Mouse (Mus musculus): ENCODE measurements at regions not wholly inside any gene's neighbourhood (a gene's known extent, or its start where the extent isn't known, plus 50 kb on each side); places are given as distances from the start of the nearest gene placed in this dataset.
"Not testable (repeated sequence)": the region's sequence is repeated elsewhere in the genome, so short reads cannot be mapped to it uniquely, and the experiment has no call there.

DNA sequence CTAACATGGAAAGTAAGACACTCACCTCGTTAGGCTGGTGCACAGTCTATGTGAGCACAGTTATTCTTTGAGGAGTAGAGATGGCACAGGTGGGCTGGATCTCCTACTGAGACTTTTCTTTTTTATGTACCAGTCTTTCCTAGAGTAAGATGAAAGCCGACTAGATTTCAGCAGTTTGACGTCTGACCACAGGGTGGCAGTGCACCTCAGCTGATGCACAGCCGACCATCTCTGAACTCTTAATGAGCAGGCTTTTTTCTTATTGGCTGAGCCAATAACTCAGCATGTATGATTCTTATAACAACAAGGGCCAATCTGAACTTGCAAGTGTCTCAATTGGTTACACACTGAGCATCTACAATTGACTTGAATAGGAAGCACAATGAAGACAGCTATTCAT, 126.6 kb upstream of the Olfr1507 start:
- peak; percentile 7 for DNase-seq (ENCODE audit: low read depth, low spot score)

DNA sequence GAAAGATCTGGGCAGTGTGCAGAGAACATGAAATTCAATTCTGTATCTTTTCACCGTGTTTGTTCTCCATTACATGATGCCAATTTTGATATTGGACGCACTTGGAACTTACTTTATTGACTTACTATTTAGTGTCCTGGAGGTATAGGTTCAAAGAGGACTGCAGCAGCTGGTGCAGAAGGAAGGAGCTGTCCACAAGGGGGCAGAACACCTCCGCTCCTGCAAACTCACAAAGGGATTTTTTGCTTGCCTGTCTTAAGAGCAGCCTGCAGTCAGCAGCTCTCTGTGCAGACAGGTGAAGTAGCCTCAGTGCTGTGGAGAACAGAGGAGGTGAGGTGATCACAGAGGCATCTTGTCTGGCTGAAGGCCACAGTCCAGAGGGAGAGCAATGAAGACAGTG, 84.8 kb upstream of the Olfr1507 start:
- no peak for DNase-seq (ENCODE audit: low read depth, low spot score)

DNA sequence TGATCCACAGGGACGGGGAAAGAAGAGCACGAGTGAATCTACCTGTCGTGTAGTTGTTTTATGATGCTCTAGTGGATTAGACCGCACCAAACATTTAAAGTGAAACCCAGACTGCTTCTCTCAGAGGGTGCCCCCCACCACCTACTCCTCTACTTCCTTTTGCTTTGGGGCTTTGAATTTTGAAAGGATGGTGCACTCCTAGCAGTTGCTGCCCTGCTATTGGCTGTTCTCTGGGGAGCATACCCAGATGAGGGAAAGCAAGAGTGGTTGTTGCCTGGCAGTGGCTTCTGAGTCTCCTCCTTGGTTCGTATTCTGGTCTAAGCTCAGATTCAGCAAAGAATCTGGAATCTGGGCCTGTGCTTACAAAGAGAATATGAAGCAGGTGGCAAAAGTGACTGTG, 71.4 kb upstream of the Olfr1507 start:
- no peak for DNase-seq (ENCODE audit: low read depth, low spot score)

DNA sequence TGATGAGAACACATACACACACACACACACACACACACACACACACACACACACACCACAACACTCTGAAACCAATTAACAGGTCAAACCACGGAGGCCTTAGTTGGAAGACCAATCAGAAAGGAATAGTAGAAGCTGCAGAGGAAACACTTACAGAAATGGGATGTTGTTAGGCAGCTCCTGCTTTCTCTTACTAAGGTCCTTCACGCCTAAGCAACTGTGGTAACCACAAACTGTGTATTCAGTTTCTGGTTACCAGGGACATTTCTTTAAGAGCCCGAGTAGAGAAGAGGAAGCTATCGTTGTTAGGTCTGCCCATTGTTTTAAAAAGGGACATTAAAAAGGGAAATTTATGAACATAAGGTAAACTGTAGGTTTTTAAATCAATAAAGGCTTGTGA, 70.1 kb upstream of the Olfr1507 start:
- no peak for DNase-seq (ENCODE audit: low read depth, low spot score)

DNA sequence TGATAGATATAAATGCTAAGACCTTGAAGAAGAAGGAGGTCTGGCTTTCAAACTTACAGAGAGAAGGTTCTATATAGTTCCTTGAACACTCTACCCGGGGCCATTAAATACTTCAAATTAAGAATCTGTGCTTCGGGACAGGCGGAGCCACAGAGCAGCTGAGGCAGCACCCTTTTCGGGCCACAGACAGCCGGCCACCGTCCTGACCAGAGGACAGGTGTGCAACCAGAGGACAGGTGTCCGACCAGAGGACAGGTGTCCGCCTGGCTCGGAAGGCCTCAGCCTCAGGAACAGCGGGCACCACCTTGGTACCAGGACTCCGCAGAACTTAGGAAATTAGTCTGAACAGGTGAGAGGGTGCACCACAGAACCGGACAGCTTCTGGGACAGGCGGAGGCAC, 60.8 kb upstream of the Olfr1507 start:
- not testable (repeated sequence) for DNase-seq (ENCODE audit: low read depth, low spot score)

DNA sequence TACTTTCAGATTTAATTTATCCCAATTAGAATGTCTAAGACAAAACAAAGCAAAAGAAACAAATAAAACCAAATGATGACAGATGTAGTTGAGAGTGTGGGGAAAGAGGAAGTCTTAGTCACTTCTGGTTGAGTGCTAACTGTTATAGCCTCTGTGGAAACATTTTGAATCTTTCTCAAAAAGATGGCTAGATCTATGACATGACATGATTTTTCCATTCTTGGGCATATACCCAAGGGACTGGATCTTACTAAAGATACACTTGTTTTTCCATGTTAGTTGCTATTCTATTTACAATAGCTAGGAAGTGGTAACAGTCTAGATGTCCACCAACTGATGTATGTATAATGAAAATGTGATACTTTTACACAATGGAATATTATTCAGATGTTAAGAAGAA, 57.9 kb upstream of the Olfr1507 start:
- DNase-seq (ENCODE audit: low read depth, low spot score), result no peak

DNA sequence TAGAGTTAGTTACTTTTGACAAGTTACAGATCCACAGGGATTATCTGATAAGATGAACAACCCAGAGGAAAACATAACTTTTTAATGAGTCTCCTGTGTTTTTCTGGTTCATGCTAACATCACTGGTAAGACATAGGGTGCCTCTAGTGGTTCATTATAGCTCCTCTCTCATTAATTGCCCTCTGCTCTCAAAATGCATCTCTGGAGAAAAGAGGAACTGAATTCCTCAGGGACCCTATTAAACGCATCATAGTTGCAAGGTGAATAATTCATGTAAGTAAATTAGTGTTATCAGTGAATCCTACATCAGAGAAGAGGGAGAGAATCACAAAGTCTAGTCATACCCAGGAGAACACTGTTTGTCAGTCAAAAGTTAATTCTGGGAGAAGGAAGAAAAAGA, 52.4 kb upstream of the Olfr1507 start:
- DNase-seq (ENCODE audit: low read depth, low spot score), result no peak
